Mouse (Mus musculus) heart, postnatal 0 days (tissue): ENCODE data around the gene Adi1. TPM values are rescaled to one million over a fixed set of nuclear protein-coding genes. Genes with fewer than 3 reads are reported as not detected.

Experiments
- ATAC-seq: fragments of 200-750 bp; cut with Nextera tagmentation; 2 replicates; pipeline ENCODE4 v1.8.0; 2017; ENCODE audit warnings: low read depth, moderate number of reproducible peaks, moderate library complexity; ENCODE audit not compliant: insufficient read depth
- DNase-seq: peaks from one replicate; pipeline ENCODE4 v3.0.0-alpha.2; 2016; ENCODE audit warnings: low spot score
- H3K27ac ChIP-seq: fragments of 300-500 bp; sonication (generic); 2 replicates; pipeline ENCODE4 v1.5.1; 2014; ENCODE audit warnings: low read depth, mild to moderate bottlenecking
- H3K27me3 ChIP-seq: fragments of 300-500 bp; sonication (generic); 2 replicates; pipeline ENCODE4 v1.6.1; 2014; ENCODE audit warnings: low read length, mixed read lengths; ENCODE audit not compliant: control insufficient read depth, insufficient read depth
- H3K36me3 ChIP-seq: fragments of 300-500 bp; sonication (generic); replicated peaks from 2 replicates; pipeline ENCODE4 v1.6.1; 2014; ENCODE audit warnings: low read length, mixed read lengths; ENCODE audit not compliant: control insufficient read depth, insufficient read depth
- H3K4me1 ChIP-seq: fragments of 300-500 bp; sonication (generic); 2 replicates; pipeline ENCODE4 v1.6.1; 2014; ENCODE audit warnings: antibody characterized with exemption; ENCODE audit not compliant: control insufficient read depth, insufficient read depth
- H3K4me2 ChIP-seq: fragments of 300-500 bp; sonication (generic); 2 replicates; pipeline ENCODE4 v1.6.1; 2014; ENCODE audit warnings: low read depth, mild to moderate bottlenecking, low read length, moderate library complexity
- H3K4me3 ChIP-seq: fragments of 300-500 bp; sonication (generic); 2 replicates; pipeline ENCODE4 v1.5.1; 2014; ENCODE audit warnings: low read depth, low read length
- H3K9ac ChIP-seq: fragments of 300-500 bp; sonication (generic); replicated peaks from 2 replicates; pipeline ENCODE4 v1.6.1; 2014; ENCODE audit warnings: low read depth, low read length, mixed read lengths
- H3K9me3 ChIP-seq: fragments of 300-500 bp; sonication (generic); replicated peaks from 2 replicates; pipeline ENCODE4 v1.6.1; 2016; ENCODE audit warnings: low read length; ENCODE audit not compliant: control insufficient read depth
- CTCF ChIP-seq: IDR thresholded peaks from 2 replicates; pipeline ENCODE4 v1.5.1; 2016; ENCODE audit warnings: antibody characterized with exemption, control low read depth, low read depth
- EP300 ChIP-seq: IDR thresholded peaks from 2 replicates; pipeline ENCODE4 v1.6.1; 2016; ENCODE audit warnings: antibody characterized with exemption, low read depth
- WGBS: fragments of 180-500 bp; shearing (Covaris S2); extraction: QIAGEN DNeasy Blood & Tissue Kit; methylation state at CpG from one replicate; pipeline ENCODE4 v1.1.7; 2014; 5-methylcytosine and 5-hydroxymethylcytosine counted together
- polyA plus RNA-seq: library from polyadenylated mRNA; unstranded; fragments of >200 nt; fragmentation: Nextera tagmentation; extraction: Ambion mirVana; gene quantifications from 2 replicates; pipeline ENCODE4 v1.2.1, GENCODE M21; 2015
- total RNA-seq: library from RNA; depleted of rRNA; stranded (reverse); fragments of >200 nt; gene quantifications from 2 replicates; pipeline ENCODE4 v1.2.3, GENCODE M21; 2014; ENCODE audit warnings: low replicate concordance

Gene Adi1
- total and polyA plus RNA-seq, 2 experiments from 2014 or later = 15.8 to 37.0 TPM

GRCm38 (mm10) chr12:28635535-28636476 is 39.2 kb upstream of the Adi1 start, which contains the start of gene Rps7:
TSS of gene Rps7 (minus strand) at chr12:28635953.
- H3K9me3 ChIP-seq = no peaks in the 10 kb centered on the region
- peak within 1 kb of the TSS; percentile 82 for H3K4me3 ChIP-seq
- peaks cover 36% of the 10 kb centered on the region for H3K36me3 ChIP-seq
- peak; percentile 96 for DNase-seq
- peaks cover 5% of the 10 kb centered on the region; the same call in 1 of the 2 replicates for H3K4me1 ChIP-seq
- TF ChIP-seq CTCF (no peak), EP300 (peak; percentile 98)
- peak within 1 kb of the TSS; percentile 70 for H3K4me2 ChIP-seq
- peak within 1 kb of the TSS; percentile 97 for H3K9ac ChIP-seq
- WGBS = 3% methylated on average over 69 of the region's 69 CpGs
- peak; percentile 99 for ATAC-seq
- peak within 1 kb of the TSS; percentile 88 for H3K27ac ChIP-seq
- H3K27me3 ChIP-seq = no peaks in the 10 kb centered on the region

- Histone ChIP-seq H3K36me3 (peaks cover 29% of the 10 kb centered on the region), H3K27ac (no peak overlapping the region), H3K27me3 (no peaks in the 10 kb centered on the region), H3K9ac (no peak overlapping the region), H3K4me3 (peak overlapping the region; percentile 82; the same call in 1 of the 2 replicates), H3K9me3 (no peaks in the 10 kb centered on the region), H3K4me2 (peak overlapping the region; percentile 56), H3K4me1 (peaks cover 5% of the 10 kb centered on the region; the same call in 1 of the 2 replicates)
- DNase-seq (no peak), ATAC-seq (no peak)
- WGBS = 92% methylated on average over 6 of the region's 6 CpGs
- no peak for TF ChIP-seq EP300
- no peak for TF ChIP-seq CTCF
Observed at GRCm38 (mm10) chr12:28636543-28636942, 38.5 kb upstream of the Adi1 start.

- DNase-seq = no peak
- WGBS = 49% methylated on average over 2 of the region's 2 CpGs
- ATAC-seq = no peak
Observed at GRCm38 (mm10) chr12:28638778-28639177, 36.3 kb upstream of the Adi1 start.

DNA sequence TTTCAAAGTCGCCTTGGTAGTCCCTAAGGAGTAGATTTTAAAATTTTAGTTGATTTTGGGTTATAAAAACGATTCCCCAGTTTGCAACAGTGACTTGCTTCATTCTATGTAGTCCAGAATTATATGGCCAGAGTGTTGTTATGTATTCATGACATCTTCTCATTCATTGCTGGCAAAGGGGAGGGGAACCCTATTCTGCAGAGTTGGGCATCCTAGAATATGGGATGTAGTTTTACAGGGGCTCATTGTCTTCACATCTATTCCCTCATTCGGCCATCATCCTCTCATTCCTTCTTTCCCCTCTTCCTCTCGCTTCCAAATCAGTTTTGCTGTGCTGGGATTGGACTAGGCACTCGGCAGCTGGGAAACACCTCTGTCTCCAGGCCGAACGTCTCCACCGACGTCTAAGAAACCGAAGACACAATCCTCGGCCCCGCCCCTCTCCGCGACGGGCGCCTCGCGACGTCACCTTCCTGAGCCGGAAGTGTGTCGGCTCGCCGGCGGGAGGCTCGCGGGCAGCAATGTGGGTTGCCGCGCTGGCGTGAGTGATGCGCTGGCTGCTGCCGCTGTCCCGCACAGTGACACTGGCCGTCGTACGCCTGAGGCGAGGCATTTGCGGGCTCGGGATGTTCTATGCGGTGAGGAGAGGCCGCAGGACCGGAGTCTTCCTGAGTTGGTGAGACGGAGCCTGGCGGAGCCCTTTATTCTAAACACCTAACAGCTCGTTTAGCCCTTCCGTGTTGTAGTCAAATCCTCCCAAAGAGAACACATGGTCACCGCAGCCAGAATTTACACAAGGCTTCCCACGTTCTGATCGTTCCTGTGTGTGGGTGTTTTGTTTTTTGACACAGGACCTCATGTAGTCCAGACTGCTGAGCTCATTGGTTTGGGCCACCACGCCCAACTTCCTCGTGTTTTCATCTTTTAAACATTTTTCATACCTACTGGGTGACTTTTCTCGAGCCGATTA is 25.6 kb upstream of the Adi1 start, which contains the start of gene Rnaseh1:
Rnaseh1 (plus strand) TSS at position 462 of the 970 bp plus-strand sequence.
- peaks cover 6% of the 10 kb centered on the region; the same call in 1 of the 2 replicates for H3K4me1 ChIP-seq
- H3K9ac ChIP-seq = peak within 1 kb of the TSS; percentile 59
- peaks cover 18% of the 10 kb centered on the region; the same call in 1 of the 2 replicates for H3K36me3 ChIP-seq
- 0 out of 2 replicates have a peak within 1 kb of the TSS, but pooled peaks have one; percentile 27 for H3K27ac ChIP-seq
- TF ChIP-seq CTCF = no peak
- TF ChIP-seq EP300 = no peak
- DNase-seq (peak; percentile 74), ATAC-seq (peak; percentile 90)
- H3K4me2 ChIP-seq = peak within 1 kb of the TSS; percentile 76
- H3K4me3 ChIP-seq = peak within 1 kb of the TSS; percentile 75
- 1% methylated on average over 52 of the region's 52 CpGs for WGBS
- H3K9me3 ChIP-seq = no peaks in the 10 kb centered on the region
- no peaks in the 10 kb centered on the region for H3K27me3 ChIP-seq

More at GRCm38 (mm10) chr12:28638778-28639177, 36.3 kb upstream of the Adi1 start:
- H3K4me1 ChIP-seq = peaks cover 5% of the 10 kb centered on the region; the same call in 1 of the 2 replicates
- H3K36me3 ChIP-seq = peaks cover 6% of the 10 kb centered on the region
- no peak overlapping the region for H3K9ac ChIP-seq
- H3K9me3 ChIP-seq = no peaks in the 10 kb centered on the region
- H3K27me3 ChIP-seq = no peaks in the 10 kb centered on the region
- H3K4me3 ChIP-seq = no peak overlapping the region
- no peak overlapping the region for H3K27ac ChIP-seq
- TF ChIP-seq EP300 (no peak), CTCF (no peak)
- H3K4me2 ChIP-seq = no peak overlapping the region

DNA sequence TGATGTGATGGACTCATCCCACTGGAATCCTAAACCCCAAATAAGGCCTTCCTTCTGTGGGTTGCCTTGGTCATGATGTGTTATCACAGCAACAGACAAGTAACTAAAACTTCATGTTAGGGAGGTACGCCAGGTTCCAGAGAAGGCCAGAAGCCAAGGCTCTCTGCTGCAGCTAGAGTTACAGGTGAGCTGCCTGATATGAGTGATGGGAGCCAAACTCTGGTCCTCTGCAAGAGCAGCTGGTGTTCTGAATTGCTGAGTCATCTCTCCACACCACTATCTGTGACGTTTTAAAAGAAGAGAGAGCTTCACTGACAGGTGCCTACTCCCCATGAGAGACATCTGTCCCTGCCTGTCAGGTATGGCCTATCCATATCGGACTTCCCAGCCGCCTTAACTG is 12.4 kb upstream of the Adi1 start:
- 81% methylated on average over 4 of the region's 4 CpGs for WGBS

More for the DNA sequence above, 12.4 kb upstream of the Adi1 start:
- DNase-seq (no peak), ATAC-seq (no peak)
- no peak overlapping the region for H3K27ac ChIP-seq
- TF ChIP-seq EP300 (no peak), CTCF (no peak)
- H3K36me3 ChIP-seq = peaks cover 33% of the 10 kb centered on the region
- no peaks in the 10 kb centered on the region for H3K27me3 ChIP-seq
- no peak overlapping the region for H3K4me2 ChIP-seq
- no peaks in the 10 kb centered on the region for H3K9me3 ChIP-seq
- no peaks in the 10 kb centered on the region for H3K4me1 ChIP-seq
- no peak overlapping the region for H3K9ac ChIP-seq
- H3K4me3 ChIP-seq = no peak overlapping the region
